Mouse (Mus musculus) heart, embryonic 16.5 days (tissue): ENCODE results near the gene H2-Ab1. TPM values are rescaled to one million over a fixed set of nuclear protein-coding genes. Genes with fewer than 3 reads are reported as not detected.

Experiments
- ATAC-seq: fragments of 200-750 bp; cut with Nextera tagmentation; replicated peaks from 2 replicates; pipeline ENCODE4 v1.8.0; 2017; ENCODE audit warnings: moderate number of reproducible peaks; ENCODE audit not compliant: insufficient read depth, low FRiP score; ENCODE audit errors: extremely low read depth
- H3K27ac ChIP-seq: fragments of 300-500 bp; sonication (generic); 2 replicates; pipeline ENCODE4 v1.5.1; 2014; ENCODE audit warnings: mild to moderate bottlenecking, low read length, control low read depth, moderate library complexity
- H3K27me3 ChIP-seq: fragments of 300-500 bp; sonication (generic); 2 replicates; pipeline ENCODE4 v1.6.1; 2014; ENCODE audit warnings: low read length, mixed read lengths; ENCODE audit not compliant: control insufficient read depth, insufficient read depth
- H3K36me3 ChIP-seq: fragments of 300-500 bp; sonication (generic); 2 replicates; pipeline ENCODE4 v1.6.1; 2014; ENCODE audit not compliant: control insufficient read depth, insufficient read depth
- H3K4me1 ChIP-seq: fragments of 300-500 bp; sonication (generic); 2 replicates; pipeline ENCODE4 v1.6.1; 2014; ENCODE audit warnings: low read length, mixed read lengths; ENCODE audit not compliant: control insufficient read depth, insufficient read depth
- H3K4me2 ChIP-seq: fragments of 300-500 bp; sonication (generic); 2 replicates; pipeline ENCODE4 v1.6.1; 2014; ENCODE audit warnings: low read depth, mild to moderate bottlenecking, control low read depth, low read length
- H3K4me3 ChIP-seq: fragments of 300-500 bp; sonication (generic); 2 replicates; pipeline ENCODE4 v1.5.1; 2014; ENCODE audit warnings: mild to moderate bottlenecking, control low read depth, low read length
- H3K9ac ChIP-seq: fragments of 300-500 bp; sonication (generic); 2 replicates; pipeline ENCODE4 v1.6.1; 2014; ENCODE audit warnings: low read length, control low read depth
- H3K9me3 ChIP-seq: fragments of 300-500 bp; sonication (generic); replicated peaks from 2 replicates; pipeline ENCODE4 v1.6.1; 2016; ENCODE audit warnings: low read length; ENCODE audit not compliant: control insufficient read depth
- WGBS: fragments of 180-500 bp; shearing (Covaris S2); extraction: QIAGEN DNeasy Blood & Tissue Kit; methylation state at CpG from one replicate; pipeline ENCODE4 v1.1.7; 2014; 5-methylcytosine and 5-hydroxymethylcytosine counted together
- polyA plus RNA-seq: library from polyadenylated mRNA; unstranded; fragments of >200 nt; fragmentation: Nextera tagmentation; extraction: Ambion mirVana; gene quantifications from 2 replicates; pipeline ENCODE4 v1.2.1, GENCODE M21; 2015

Gene H2-Ab1
- polyA plus RNA-seq, 1 experiment from 2014 or later: 172 TPM

- no peaks in the 10 kb centered on the region for H3K36me3 ChIP-seq
- H3K9me3 ChIP-seq: no peaks in the 10 kb centered on the region
- no peaks in the 10 kb centered on the region for H3K27me3 ChIP-seq
- H3K9ac ChIP-seq: no peak overlapping the region
- ATAC-seq: no peak
- no peaks in the 10 kb centered on the region; the same call in 1 of the 2 replicates for H3K4me1 ChIP-seq
- no peak overlapping the region for H3K27ac ChIP-seq
- WGBS: 81% methylated on average over 4 of the region's 4 CpGs
- H3K4me2 ChIP-seq: no peak overlapping the region
- no peak overlapping the region for H3K4me3 ChIP-seq
Observed at GRCm38 (mm10) chr17:34292570-34292969, 35.1 kb downstream of the H2-Ab1 start.

- no peaks in the 10 kb centered on the region for H3K36me3 ChIP-seq
- H3K27me3 ChIP-seq: no peaks in the 10 kb centered on the region
- WGBS: 41% methylated on average over 2 of the region's 2 CpGs
- H3K9me3 ChIP-seq: no peaks in the 10 kb centered on the region
- no peak overlapping the region for H3K4me3 ChIP-seq
- ATAC-seq: no peak
- H3K4me1 ChIP-seq: no peaks in the 10 kb centered on the region; the same call in 1 of the 2 replicates
- no peak overlapping the region for H3K27ac ChIP-seq
- H3K9ac ChIP-seq: no peak overlapping the region
- H3K4me2 ChIP-seq: no peak overlapping the region
Observed at GRCm38 (mm10) chr17:34293533-34293932, 36.0 kb downstream of the H2-Ab1 start.

GRCm38 (mm10) chr17:34294249-34294648 is 36.8 kb downstream of the H2-Ab1 start:
- no peaks in the 10 kb centered on the region for H3K9me3 ChIP-seq
- no peaks in the 10 kb centered on the region for H3K36me3 ChIP-seq
- WGBS: 65% methylated on average over 4 of the region's 4 CpGs
- H3K4me2 ChIP-seq: no peak overlapping the region
- no peaks in the 10 kb centered on the region; the same call in 1 of the 2 replicates for H3K4me1 ChIP-seq
- no peaks in the 10 kb centered on the region for H3K27me3 ChIP-seq
- H3K4me3 ChIP-seq: no peak overlapping the region
- H3K27ac ChIP-seq: no peak overlapping the region
- ATAC-seq: no peak
- no peak overlapping the region for H3K9ac ChIP-seq

- Histone ChIP-seq H3K4me1 (no peaks in the 10 kb centered on the region; the same call in 1 of the 2 replicates), H3K4me3 (no peak overlapping the region), H3K36me3 (no peaks in the 10 kb centered on the region), H3K4me2 (no peak overlapping the region), H3K27ac (no peak overlapping the region), H3K9ac (no peak overlapping the region), H3K27me3 (no peaks in the 10 kb centered on the region), H3K9me3 (no peaks in the 10 kb centered on the region)
- ATAC-seq: no peak
Observed at GRCm38 (mm10) chr17:34295307-34295706, 37.8 kb downstream of the H2-Ab1 start.

GRCm38 (mm10) chr17:34295891-34296794 is 38.7 kb downstream of the H2-Ab1 start:
- ATAC-seq: no peak
- H3K4me1 ChIP-seq: no peaks in the 10 kb centered on the region; the same call in 1 of the 2 replicates
- 24% methylated on average over 23 of the region's 23 CpGs for WGBS
- H3K27ac ChIP-seq: no peak overlapping the region
- peak overlapping the region; percentile 38 for H3K4me3 ChIP-seq
- no peaks in the 10 kb centered on the region for H3K9me3 ChIP-seq
- H3K27me3 ChIP-seq: no peaks in the 10 kb centered on the region
- H3K4me2 ChIP-seq: peak overlapping the region; percentile 68
- no peak overlapping the region for H3K9ac ChIP-seq
- no peaks in the 10 kb centered on the region for H3K36me3 ChIP-seq

GRCm38 (mm10) chr17:34299356-34299755 is 41.9 kb downstream of the H2-Ab1 start:
- H3K9ac ChIP-seq: no peak overlapping the region
- 68% methylated on average over 3 of the region's 3 CpGs for WGBS
- no peak overlapping the region for H3K4me2 ChIP-seq
- H3K27ac ChIP-seq: no peak overlapping the region
- H3K36me3 ChIP-seq: no peaks in the 10 kb centered on the region
- no peak for ATAC-seq
- no peaks in the 10 kb centered on the region for H3K9me3 ChIP-seq
- no peaks in the 10 kb centered on the region for H3K27me3 ChIP-seq
- H3K4me1 ChIP-seq: no peaks in the 10 kb centered on the region; the same call in 1 of the 2 replicates
- no peak overlapping the region for H3K4me3 ChIP-seq

GRCm38 (mm10) chr17:34300071-34300470 is 42.6 kb downstream of the H2-Ab1 start:
- no peaks in the 10 kb centered on the region for H3K9me3 ChIP-seq
- H3K27me3 ChIP-seq: no peaks in the 10 kb centered on the region
- no peak for ATAC-seq

GRCm38 (mm10) chr17:34300691-34301566 is 43.4 kb downstream of the H2-Ab1 start:
- no peaks in the 10 kb centered on the region; the same call in 1 of the 2 replicates for H3K4me1 ChIP-seq
- 66% methylated on average over 23 of the region's 23 CpGs for WGBS
- H3K27me3 ChIP-seq: no peaks in the 10 kb centered on the region
- no peak overlapping the region for H3K4me3 ChIP-seq
- no peak for ATAC-seq
- no peaks in the 10 kb centered on the region for H3K9me3 ChIP-seq
- H3K36me3 ChIP-seq: no peaks in the 10 kb centered on the region
- H3K27ac ChIP-seq: no peak overlapping the region
- no peak overlapping the region for H3K4me2 ChIP-seq
- H3K9ac ChIP-seq: no peak overlapping the region

More at GRCm38 (mm10) chr17:34300071-34300470, 42.6 kb downstream of the H2-Ab1 start:
- H3K27ac ChIP-seq: no peak overlapping the region
- H3K36me3 ChIP-seq: no peaks in the 10 kb centered on the region
- no peak overlapping the region for H3K9ac ChIP-seq
- H3K4me3 ChIP-seq: no peak overlapping the region
- H3K4me2 ChIP-seq: no peak overlapping the region
- 86% methylated on average over 8 of the region's 8 CpGs for WGBS
- no peaks in the 10 kb centered on the region; the same call in 1 of the 2 replicates for H3K4me1 ChIP-seq
